Mouse (Mus musculus) cerebellum, postnatal 25 days (tissue): Measurements from ENCODE around the gene Orm1.

Experiments
- DNase-seq, 2 experiments: peaks; one replicate each; pipeline ENCODE4 v3.0.0; 2021; ENCODE audit warnings: mixed read lengths in 2 of 2

Orm1 gene

DNA sequence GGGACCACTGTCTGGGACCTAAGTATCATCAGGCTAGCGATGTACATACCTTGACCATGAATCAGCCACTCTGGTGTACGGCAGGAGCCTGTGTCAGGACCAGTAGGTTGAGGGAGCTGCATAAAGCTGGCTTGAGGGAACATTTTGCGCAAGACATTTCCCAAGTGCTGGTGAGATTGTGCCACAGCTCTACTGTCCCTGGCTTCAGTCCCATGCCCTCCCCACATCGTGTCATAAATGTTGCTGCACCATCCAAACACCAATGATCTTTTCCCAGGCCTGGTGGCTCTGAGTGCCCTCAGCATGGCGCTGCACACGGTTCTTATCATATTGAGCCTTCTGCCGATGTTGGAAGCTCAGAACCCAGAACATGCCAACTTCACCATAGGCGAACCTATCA is at the start of gene Orm1:
Gene Orm1 (plus strand): TSS at position 266 of the 400 bp plus-strand sequence.
- no peak for DNase-seq

DNA sequence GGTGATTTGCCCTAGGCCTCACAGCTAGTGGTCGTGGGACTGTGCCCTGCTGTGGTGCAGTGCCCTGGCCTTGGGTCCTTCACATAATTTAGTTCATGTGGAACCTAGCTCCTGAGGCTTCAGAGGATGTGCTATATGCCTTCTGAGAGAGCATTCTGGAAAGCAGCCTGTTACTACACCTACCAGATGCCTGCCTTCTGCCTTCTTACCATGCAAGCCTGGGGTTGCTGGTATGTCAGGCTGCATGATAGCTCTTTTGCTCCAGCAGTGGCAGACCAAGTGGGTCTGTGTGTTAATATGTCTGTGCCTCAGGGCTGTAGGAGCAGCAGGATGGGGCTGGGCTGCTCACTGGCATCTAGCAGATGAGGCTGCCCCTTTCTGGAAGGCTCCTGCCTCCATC is 48.7 kb upstream of the Orm1 start:
- DNase-seq = no peak

DNA sequence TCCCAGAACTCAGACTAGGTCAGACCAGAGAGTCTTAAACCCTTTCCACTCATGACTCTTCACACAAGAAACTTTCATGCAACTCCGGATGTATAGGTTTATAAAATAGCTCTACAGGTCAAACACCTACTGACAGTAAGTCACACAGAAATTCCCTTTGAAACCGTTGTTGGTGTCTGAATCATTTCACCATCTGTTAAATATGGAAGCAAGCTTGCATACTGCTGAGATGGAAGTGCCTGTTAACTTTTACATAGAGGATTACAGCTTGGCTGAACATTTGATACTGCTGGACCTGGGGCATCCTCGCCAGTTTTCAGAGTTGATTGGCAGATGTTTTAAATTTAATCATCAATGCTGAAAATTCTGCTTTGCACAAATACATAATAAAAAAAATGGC is 48.1 kb upstream of the Orm1 start:
- DNase-seq = no peak

DNA sequence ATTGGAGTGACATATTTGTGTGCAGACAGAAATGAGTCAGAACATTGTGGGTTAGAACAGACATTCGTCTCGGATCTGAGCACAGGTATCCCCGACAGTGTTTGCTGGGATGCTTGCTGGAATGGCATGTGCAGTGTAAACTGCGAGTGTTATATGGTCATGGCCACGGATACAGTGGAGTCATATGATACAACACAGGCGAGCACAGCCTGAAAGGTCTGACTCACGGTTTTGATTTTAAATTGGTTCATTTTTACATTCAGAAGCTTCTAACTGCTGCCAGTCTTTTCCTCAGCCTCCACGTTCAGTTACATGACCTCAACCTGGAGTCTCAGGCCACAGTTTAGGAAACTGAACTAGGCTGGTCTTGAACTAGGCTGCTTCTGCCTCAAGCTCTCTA is 47.5 kb upstream of the Orm1 start:
- DNase-seq = no peak

DNA sequence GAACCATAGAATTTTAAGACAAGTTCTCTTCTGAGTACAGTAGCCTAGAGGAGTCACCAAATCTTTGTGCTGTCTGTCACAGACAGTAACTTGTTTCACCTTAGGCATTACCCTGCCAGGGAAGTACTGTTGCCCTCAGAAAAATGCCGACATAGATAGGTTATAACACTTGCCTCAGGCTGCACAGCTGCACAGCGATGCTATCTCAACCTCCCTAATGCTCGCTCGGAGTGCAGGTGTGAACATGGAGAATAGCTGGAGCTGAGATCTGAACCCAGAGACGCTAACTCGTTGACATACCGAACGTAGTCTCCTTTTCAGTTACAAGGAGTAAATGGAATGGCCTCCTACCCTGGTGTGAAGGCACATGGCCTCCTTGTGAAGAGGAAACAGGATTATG is 46.2 kb upstream of the Orm1 start:
- no peak for DNase-seq

DNA sequence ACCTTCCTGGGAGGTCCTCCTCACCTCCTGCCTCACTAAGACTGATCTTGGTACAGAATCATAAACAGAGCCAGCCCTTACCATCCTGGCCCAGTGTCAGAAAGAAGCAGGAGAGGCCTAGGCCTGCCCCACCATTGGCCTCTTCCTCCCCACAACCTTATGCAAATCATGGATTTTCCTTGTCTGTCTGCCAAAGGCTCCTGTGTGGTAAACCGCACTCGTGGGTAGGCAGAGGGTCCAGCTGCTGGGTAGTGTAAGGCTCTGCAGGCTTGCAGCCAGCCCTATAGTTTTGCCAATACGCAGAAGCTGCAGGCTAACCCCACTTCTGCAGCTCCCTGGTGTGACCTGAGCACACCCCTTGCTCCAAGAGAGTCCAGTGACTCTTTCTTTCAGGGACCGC is 41.7 kb upstream of the Orm1 start:
- no peak for DNase-seq

DNA sequence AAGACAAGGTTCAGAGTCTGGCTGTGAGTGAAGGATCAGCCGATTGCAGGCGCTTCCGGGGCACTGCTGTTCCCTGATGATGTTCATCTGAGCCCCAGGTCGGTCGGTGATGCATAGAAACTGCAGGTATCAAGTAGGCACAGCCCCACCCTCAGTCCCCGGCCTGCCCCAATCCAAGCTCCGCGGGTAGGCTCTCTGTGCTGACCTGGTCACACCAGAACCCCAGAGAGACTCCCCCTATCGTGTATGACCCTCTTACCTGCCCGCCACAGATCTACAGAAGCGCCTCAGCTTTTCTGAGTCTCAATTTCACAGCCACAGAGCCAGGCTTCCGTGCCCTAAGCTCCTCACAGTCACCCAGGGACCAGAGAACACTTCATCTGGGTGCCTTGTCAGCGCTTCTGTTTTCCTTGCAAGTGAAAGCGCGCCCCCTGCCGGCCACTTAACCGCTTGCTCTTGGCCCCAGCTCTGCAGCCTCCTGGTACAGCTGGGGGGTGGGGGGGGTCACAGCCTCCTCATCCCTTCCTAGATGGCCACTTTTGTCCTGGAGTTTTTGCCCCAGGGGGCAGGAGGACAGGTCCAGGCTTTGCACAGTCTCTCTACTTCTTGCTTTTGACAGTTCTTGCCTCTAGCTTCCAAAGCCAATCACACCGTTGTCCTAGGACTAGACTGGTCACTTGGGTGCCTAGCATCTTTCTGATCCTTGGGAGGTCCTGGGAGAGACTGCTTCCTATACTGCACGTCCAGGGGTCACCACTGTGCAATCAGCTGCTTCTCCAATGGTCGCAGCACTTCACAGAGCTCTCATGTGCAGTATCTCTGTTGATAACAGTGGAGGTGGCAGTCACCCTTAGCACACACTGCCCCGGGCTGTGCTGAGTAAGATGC is 36.9 kb upstream of the Orm1 start:
- DNase-seq = peak; percentile 94 to 97

DNA sequence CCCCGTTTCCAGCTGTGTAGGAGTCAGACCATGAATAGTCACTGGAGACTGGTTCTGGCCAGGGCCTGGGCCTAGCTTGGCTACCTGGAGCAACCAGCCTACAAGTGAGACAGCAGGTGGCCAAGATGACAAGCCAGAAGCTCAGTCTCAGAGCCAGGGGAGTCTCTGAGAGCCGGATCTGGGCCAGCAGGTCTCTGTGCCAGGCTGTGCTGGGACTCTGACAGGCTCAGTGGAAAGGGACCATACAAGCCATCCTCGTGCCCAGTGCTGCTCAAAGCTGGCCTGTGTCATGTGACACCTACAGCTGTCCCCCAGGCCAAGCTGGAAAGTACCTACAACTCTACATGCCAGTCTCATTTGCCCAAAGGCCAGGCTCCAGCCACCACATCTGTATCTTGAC is 36.0 kb upstream of the Orm1 start:
- DNase-seq = peak; percentile 80

DNA sequence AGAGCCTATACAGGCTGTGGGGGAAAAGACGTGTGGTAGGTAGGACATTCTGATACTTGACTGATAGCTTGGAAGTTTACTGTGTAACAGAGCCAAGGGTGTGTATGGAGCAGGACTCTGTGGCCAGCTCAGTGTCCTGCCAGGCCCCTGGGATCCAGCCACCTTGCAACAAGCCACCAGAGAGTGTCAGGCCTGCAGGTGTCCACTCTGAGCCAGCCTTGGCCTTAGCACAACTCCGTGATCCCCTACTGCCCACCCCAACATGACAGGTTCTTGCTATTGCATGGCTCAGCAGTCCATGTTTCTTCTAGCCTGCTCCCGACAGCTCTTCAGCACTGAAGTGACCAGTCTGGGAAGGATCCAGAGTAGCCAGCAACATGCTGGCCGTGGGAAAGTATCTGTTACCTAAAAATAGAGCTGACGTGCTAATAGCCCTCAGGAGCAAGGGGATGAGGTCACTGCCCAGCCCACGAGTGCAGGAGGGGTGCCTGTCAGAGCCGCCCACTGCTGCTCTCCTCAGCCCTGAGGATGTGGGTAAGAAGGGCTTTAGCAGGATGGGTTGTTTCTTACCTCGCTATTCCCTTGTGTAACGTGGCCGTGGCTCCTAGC is 34.0 kb upstream of the Orm1 start:
- DNase-seq = peak; percentile 52 to 54

DNA sequence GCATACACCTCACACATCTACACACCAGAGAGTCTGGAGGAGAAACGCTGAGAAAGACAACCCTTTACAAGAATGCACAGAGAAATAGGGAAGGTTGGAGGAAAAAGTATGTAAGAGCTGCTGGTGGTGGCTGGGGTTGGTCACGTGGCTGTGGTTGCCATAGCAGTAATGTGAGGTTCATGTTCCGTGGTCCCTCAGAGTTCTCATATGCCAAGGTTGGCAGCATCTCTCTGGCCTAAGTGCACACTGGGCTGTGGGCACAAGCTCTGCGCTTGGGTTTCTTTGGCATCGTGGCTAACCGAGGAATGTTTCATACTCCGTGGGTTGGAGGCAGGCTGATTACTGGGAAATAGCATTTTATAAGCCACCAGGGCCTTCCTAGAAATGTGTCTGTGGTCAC is 32.9 kb upstream of the Orm1 start:
- no peak for DNase-seq

DNA sequence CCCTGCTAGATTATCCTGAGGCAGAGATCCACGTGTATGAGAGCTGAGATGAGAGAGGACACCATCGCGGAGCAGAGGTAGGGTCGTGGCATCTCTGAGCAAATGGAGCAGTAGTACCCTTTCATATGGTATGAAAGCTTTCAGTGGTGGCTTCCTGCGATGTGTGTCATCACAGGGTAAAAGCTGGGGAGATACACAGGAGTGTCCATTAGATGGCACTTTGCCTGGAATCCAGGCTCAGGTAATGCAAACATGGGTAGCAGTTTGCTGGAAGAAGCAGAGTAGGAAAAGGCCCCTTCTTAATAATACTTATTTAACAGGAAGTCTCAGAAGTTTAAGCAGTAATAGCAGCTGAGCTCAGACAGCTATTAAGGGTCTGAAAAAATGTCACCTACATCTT is 30.3 kb upstream of the Orm1 start:
- no peak for DNase-seq

DNA sequence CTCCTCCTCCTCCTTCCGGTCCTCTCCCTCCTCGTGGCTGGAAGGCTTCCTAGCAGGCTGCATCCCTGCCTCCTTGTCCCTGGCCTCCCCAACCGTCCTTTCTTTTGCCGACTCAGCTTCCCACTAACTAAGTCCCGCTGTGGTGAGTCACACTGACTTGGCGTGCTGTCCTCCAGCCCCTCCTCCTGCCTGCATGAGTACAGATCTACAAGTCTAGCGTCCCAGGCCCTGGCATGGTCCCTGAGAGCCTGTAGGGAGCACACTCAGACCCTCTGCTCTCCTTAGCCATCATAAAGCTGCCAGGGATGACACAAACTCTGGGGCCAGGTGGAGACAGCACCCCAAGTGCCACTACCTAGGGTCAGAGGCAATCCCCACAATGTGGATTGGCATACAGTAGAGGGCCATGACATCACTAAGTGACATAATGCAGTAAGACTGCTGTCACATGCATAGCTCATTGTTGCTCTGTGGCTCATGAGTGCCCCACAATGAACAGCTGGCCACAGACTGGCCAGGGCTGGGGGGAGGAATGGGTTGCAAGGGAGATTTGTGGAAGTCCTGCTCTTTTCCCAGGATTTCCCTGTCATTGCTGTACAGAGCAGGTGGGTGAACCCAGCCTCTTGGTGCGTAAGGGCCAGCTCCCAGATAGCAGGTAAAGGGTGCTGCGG is 28.1 kb upstream of the Orm1 start:
- peak in 1 of 2 experiments; percentile 1 for DNase-seq

DNA sequence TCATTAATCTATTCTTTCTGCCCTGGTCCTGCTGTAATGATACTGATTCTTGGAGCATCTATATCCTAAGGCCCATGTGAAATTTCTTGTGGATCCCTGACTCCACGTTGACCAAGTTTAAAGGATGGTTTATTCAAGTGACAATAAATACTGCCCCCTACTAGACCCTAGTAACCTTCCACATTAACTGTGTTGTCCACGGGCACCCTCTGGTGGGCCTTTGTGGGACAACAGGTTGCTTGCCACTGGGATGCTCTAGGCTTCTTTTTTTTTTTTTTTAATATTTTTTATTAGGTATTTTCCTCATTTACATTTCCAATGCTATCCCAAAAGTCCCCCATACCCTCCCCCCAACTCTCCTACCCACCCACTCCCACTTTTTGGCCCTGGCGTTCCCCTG is 24.8 kb upstream of the Orm1 start:
- peak; percentile 79 to 88 for DNase-seq

DNA sequence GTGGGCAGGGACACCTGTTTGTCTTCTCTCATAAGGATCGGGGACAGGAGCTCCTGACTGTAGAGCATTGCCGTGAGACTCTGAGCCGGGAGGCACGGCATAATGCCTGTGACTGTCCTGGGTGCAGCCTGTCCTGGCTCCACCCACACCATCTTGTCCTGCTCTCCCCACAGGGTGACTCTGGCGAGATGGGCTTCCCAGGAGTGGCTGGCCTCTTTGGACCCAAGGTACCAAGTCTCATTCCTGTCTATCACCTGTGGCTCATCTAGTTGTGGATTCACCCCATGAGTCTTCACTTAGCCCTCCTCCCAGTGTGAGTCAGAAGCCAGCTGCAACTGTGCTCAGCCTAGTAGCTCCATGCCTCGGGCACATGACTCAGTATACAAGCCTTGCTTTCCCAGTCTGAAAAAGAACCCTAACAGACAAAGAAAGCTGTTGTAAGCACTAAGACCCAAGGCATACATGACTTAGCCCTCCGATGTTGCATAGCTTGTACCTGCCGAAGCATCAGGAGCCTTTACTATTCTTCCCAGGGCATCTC is 21.0 kb upstream of the Orm1 start:
- no peak for DNase-seq

DNA sequence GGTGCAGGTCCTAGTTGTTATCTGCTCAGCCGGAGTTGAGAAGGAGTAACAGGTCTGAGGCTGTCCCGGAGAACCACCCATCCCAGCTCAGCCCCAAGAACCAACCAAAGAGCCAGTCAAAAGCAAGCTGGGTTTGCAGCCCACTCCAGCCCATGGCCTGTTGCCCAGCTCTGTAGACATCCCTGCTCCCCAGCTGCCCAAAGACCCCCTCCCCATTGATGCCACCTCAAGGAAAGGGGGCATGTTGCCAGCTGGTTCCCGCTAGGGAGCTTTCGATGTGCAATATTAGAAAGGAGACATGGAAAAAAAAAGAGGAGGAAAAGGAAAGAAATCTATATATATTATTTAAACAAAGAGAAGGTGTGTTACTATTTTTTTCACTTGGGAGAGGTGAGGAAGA is 11.0 kb upstream of the Orm1 start:
- no peak for DNase-seq

DNA sequence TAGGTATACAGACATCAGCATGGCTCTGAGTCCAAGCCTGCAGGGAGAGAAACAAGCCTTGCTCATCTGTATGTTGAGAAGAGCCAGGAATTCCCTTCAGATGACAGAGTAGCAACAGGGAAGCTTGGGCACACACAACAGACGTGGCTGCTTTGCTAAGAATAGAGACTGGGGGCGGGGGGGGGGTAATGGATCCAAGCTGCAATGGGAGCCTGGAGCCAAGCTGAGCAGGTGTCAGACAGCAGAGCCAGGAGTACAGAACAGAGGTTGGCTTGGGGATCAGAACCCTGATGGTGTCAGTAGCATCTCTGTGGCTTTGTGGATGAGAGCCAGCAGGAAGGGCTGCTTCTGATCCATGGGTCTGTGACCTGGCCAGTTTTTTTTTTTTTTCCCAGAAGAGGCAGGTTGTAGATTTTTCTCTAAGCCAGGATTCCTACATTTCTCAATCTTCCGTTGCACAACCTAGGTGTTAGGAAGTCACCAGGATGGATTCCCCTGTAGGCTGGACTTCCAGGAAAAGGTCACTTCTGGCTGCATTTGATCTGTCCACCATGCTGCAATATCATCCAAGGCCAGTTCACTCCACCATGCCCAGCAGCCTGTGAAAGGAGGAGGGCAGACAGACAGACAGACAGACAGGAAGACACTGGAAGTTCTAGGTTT is 5.8 kb upstream of the Orm1 start:
- peak in 1 of 2 experiments; percentile 28 for DNase-seq

DNA sequence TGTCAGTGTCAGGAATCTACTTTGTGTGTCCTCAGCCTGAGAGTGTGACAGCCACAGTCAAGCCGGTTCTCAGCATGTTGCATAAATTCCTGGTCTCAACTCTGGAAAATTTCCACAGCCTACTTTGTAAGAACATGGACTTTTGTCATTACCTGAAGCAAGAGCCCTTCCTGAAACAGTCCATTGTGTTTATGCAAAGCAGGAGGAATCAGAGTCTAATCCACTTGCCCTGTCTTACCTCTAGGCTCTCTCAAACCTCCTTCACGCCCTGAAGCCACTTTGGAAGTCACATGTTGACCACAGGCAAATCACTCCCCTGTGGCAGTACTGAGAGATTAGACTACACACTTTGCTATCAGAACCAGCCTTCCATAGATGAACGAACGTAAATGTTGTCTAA is 1.9 kb upstream of the Orm1 start:
- DNase-seq = no peak

DNA sequence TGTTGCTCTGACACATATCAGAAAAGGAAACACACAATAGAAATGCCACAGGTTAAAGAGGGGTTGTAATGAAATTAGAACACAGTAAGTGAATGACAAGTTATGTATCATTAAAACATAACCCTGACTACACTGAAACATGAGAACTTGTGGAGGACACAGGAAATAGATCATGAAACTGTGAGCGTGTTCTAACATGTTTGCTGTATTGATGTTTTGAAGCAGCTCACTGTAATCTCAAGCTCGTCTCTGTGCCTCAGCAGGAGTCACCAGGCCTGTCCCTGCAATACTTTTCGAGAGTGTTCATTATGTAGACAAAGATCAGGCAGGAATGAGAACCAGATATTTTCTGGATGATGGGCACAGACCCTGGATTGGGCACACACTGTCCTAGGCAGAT is 752 bp upstream of the Orm1 start:
- no peak for DNase-seq

DNA sequence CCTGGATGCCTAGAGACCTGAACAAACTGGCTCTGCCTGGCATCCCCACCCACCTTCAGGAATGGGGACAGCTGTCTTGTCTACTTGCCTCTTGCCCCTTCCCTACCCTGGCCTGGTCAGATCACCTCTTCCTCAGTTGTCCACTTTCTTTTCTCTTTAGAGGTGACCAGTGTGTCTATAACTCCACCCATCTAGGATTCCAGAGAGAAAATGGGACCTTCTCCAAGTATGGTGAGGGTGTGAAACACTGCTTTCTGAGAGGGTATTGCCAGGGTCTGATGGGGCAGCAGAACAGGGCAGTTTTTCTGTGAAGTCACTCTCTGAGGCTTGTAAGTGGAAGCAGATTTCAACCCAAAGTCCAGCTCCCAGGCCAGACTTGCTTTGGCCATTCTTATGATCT is 901 bp downstream of the Orm1 start:
- DNase-seq = no peak

DNA sequence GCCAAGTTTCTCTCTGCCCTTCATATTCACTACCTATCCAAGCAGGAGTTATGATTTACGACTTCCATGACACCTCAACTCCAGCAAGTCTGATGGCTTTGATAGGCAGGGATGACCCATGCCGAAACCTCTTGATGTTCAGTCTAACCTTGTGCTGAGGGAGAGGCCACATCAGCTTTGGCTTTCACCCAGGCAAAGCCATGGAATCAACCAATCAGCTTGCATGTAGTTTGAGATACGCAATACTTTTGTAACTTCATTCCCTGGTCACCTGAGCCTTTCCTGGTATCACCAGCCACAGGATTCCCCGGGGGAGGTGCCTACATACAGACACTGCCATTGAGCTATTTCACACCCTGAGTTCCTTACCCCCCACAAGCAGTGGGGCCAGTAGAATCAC is 2.3 kb downstream of the Orm1 start:
- no peak for DNase-seq

DNA sequence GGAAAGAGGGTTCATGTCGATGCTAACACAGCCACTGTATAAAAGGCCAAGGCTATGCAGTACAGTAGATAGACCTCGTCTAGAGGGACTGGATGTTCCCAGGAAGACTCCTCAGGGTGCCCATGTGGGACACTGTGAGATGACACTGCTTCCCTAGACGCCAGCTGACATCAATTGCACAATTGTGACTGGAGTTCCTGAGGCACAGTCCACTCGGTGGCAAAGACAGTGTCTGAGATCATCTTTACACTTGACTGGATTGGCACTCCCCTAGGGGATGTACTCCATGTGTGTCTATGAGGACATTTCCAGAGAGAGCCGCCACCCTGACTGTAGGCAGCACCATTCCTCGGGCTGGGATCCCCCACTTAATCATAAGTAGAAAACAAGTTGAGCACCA is 4.2 kb downstream of the Orm1 start:
- DNase-seq = no peak

DNA sequence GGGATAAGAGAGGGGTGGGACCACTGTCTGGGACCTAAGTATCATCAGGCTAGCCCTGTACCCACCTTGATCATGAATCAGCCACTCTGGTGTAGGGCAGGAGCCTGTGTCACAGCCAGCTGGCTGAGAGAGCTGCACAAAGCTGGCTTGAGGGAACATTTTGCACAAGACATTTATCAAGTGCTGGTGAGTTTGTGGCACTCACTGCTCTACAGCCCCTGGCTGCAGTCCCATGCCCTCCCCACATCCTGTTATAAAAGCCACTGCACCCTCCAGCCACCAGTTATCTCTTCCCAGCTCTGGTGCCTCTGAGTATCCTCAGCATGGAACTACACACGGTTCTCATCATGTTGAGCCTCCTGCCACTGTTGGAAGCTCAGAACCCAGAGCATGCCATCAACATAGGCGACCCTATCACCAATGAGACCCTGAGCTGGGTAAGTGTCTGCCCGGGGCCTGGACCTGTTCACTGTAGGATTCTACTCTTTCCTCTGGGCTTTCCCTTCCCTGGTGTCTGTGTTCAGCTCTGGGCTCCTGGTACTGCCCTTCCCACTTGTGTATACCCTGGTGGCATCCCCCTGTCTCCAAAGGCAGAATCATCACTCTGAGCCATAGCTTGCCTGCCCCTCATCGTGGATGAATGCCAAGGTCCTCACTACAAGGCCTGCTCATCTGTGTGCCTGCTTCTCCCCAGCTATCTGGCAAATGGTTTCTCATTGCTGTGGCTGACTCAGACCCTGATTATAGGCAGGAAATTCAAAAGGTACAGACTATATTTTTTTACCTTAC is 11.7 kb downstream of the Orm1 start, which contains the start of gene Orm3:
Gene Orm3 (plus strand): TSS at position 286 of the 789 bp plus-strand sequence.
- DNase-seq = no peak
